ENCODE assay signal across 10 mouse cellular contexts in genomic region chr4:126261675-126262074, GRCm38 (mm10). TPM values are rescaled to one million over a fixed set of nuclear protein-coding genes. Genes with fewer than 3 reads are reported as not detected.
DNase-seq lines count a peak whose midpoint lies in the region; ATAC-seq and TF ChIP-seq lines count a peak whose summit lies in the region.
"Had no signal": no experiment of that assay in that cellular context is flagged by ENCODE, and none has a peak within 500 bp of the region (broad histone marks: within the 10 kb centered on the region; RNA-seq: fewer than 3 reads in every experiment).

No protein-coding gene starts in this region.

- no peak for ATAC-seq in heart, postnatal 0 days (ENCODE audit: insufficient read depth, low read depth)
- ATAC-seq in limb, embryonic 11.5 days (ENCODE audit: insufficient number of reproducible peaks, low FRiP score, low TSS enrichment, low read depth) = no peak

- H3K4me3 ChIP-seq in heart, postnatal 0 days (ENCODE audit: low read depth, low read length) = no peak overlapping the region
- H3K4me3 ChIP-seq in spleen, adult 2 months (ENCODE audit: extremely low read depth, insufficient read depth, insufficient read length) = no peak overlapping the region
- no peak overlapping the region for H3K4me3 ChIP-seq in limb, embryonic 11.5 days (ENCODE audit: low read depth, low read length)

- peak overlapping the region; percentile 90 for H3K27ac ChIP-seq in heart, postnatal 0 days (ENCODE audit: low read depth)
- H3K27ac ChIP-seq in spleen, adult 2 months (ENCODE audit: insufficient read depth, low read length) = peak overlapping the region; percentile 76; the same call in 1 of the 2 replicates
- H3K27ac ChIP-seq in limb, embryonic 11.5 days (replicated peaks; ENCODE audit: low read depth, low read length) = no peak overlapping the region

- H3K4me2 ChIP-seq in heart, postnatal 0 days (ENCODE audit: low read depth, low read length) = no peak overlapping the region
- H3K4me2 ChIP-seq in limb, embryonic 11.5 days (ENCODE audit: low read depth, severe bottlenecking) = no peak overlapping the region

- 45% methylated on average over 7 of the region's 7 CpGs for WGBS in heart, postnatal 0 days
- WGBS in spleen, adult 2 months = 42% methylated on average over 7 of the region's 7 CpGs
- 51% methylated on average over 7 of the region's 7 CpGs for WGBS in limb, embryonic 11.5 days

- H3K9me3 ChIP-seq in heart, postnatal 0 days (replicated peaks; ENCODE audit: control insufficient read depth, low read length) = no peaks in the 10 kb centered on the region
- H3K9me3 ChIP-seq in limb, embryonic 11.5 days (ENCODE audit: control insufficient read depth, low read length) = no peaks in the 10 kb centered on the region

- TF ChIP-seq CTCF in heart, postnatal 0 days (IDR thresholded peaks at IDR 0.05; ENCODE audit: low read depth) = no peak
- TF ChIP-seq CTCF in spleen, adult 2 months (IDR thresholded peaks at IDR 0.05; ENCODE audit: extremely low read depth, insufficient read depth, insufficient read length, insufficient replicate concordance) = no peak

- peaks cover 51% of the 10 kb centered on the region for H3K4me1 ChIP-seq in heart, postnatal 0 days (ENCODE audit: control insufficient read depth, insufficient read depth)
- peaks cover 31% of the 10 kb centered on the region for H3K4me1 ChIP-seq in spleen, adult 2 months (ENCODE audit: control insufficient read depth, insufficient read depth, insufficient read length)
- peaks cover 41% of the 10 kb centered on the region for H3K4me1 ChIP-seq in limb, embryonic 11.5 days (ENCODE audit: control insufficient read depth, insufficient read depth, low read length)

- TF ChIP-seq EP300 in heart, postnatal 0 days (IDR thresholded peaks at IDR 0.05; ENCODE audit: low read depth) = no peak

- intact Hi-C loops in heart, postnatal 36 days (cut with DNase I) = loop anchor here (1.0 to 5.0 kb wide), 5 partner anchors 34 to 174 kb away; no protein-coding TSS in a partner anchor
- intact Hi-C loops in gastrocnemius, postnatal 36 days (cut with DNase I) = loop anchor here (1.0 to 10.0 kb wide), 3 partner anchors 34 to 177 kb away; no protein-coding TSS in a partner anchor

- H3K27me3 ChIP-seq in heart, postnatal 0 days (ENCODE audit: control insufficient read depth, insufficient read depth, low read length) = no peaks in the 10 kb centered on the region
- H3K27me3 ChIP-seq in spleen, adult 2 months (ENCODE audit: control insufficient read depth, insufficient read depth, low read length) = no peaks in the 10 kb centered on the region
- H3K27me3 ChIP-seq in limb, embryonic 11.5 days (ENCODE audit: control insufficient read depth, insufficient read depth, low read length) = no peaks in the 10 kb centered on the region
- H3K27me3 ChIP-seq: Patski had no signal

- H3K36me3 ChIP-seq in heart, postnatal 0 days (replicated peaks; ENCODE audit: control insufficient read depth, insufficient read depth, low read length) = no peaks in the 10 kb centered on the region
- no peaks in the 10 kb centered on the region for H3K36me3 ChIP-seq in spleen, adult 2 months (ENCODE audit: control insufficient read depth, insufficient read depth, low read length)
- no peaks in the 10 kb centered on the region for H3K36me3 ChIP-seq in limb, embryonic 11.5 days (ENCODE audit: control insufficient read depth, insufficient read depth, low read length)

- no peak for TF ChIP-seq POLR2A in spleen, adult 2 months (IDR thresholded peaks at IDR 0.05; ENCODE audit: low read depth, low read length)

- DNase-seq in heart, postnatal 0 days (ENCODE audit: low spot score) = no peak
- DNase-seq in heart, postnatal 36 days = no peak
- DNase-seq in spleen, adult 2 months (ENCODE audit: low read depth in 1 of 2, low spot score in 2 of 2) = no peak
- no peak for DNase-seq in spleen, postnatal 14 days (ENCODE audit: low spot score in 2 of 2)
- DNase-seq in limb, embryonic 11.5 days (ENCODE audit: low spot score) = peak; percentile 28
- no peak for DNase-seq in retina, postnatal 1 day
- no peak for DNase-seq in adrenal gland, postnatal 36 days
- DNase-seq in gastrocnemius, postnatal 36 days = no peak

- no peak overlapping the region for H3K9ac ChIP-seq in heart, postnatal 0 days (replicated peaks; ENCODE audit: low read depth, low read length)
- H3K9ac ChIP-seq in limb, embryonic 11.5 days (ENCODE audit: low read length) = no peak overlapping the region

RNA-seq across cellular contexts. Expression of gene Trappc3, which starts 0.5 kb away (rescaled TPM):
- total RNA-seq in heart, postnatal 0 days (2014; rRNA removed; ENCODE audit: low replicate concordance) = 46.4 and 63.1 TPM in 2 replicates
- polyA plus RNA-seq in heart, postnatal 0 days (2015; fragmentation: Nextera tagmentation; extraction: Ambion mirVana) = 80.3 and 86.7 TPM in 2 replicates
- 10 to 100 TPM; 45.9 to 46.3 TPM for total RNA-seq in heart, postnatal 36 days (2021)
- 23.6 and 25.7 TPM in 2 replicates for polyA plus RNA-seq in spleen, adult 2 months (2012; rRNA removed)
- polyA plus RNA-seq in limb, embryonic 11.5 days (2014; fragmentation: Nextera tagmentation; extraction: Ambion mirVana) = 25.0 and 32.2 TPM in 2 replicates
- 10 to 100 TPM; 88.7 to 96.5 TPM for total RNA-seq in adrenal gland, postnatal 36 days (2021)
- 10 to 100 TPM; 15.9 to 17.9 TPM for total RNA-seq in gastrocnemius, postnatal 36 days (2021)

RNA-seq across cellular contexts. Expression of gene Map7d1, which starts 5.5 kb away (rescaled TPM):
- total RNA-seq in heart, postnatal 0 days (2014; rRNA removed; ENCODE audit: low replicate concordance) = 75.0 and 90.1 TPM in 2 replicates
- polyA plus RNA-seq in heart, postnatal 0 days (2015; fragmentation: Nextera tagmentation; extraction: Ambion mirVana) = 35.2 and 37.5 TPM in 2 replicates
- 100 to 1,000 TPM; 248 to 259 TPM for total RNA-seq in heart, postnatal 36 days (2021)
- polyA plus RNA-seq in spleen, adult 2 months (2012; rRNA removed) = 46.3 and 60.2 TPM in 2 replicates
- polyA plus RNA-seq in limb, embryonic 11.5 days (2014; fragmentation: Nextera tagmentation; extraction: Ambion mirVana) = 54.6 and 61.2 TPM in 2 replicates
- total RNA-seq in adrenal gland, postnatal 36 days (2021) = 10 to 100 TPM; 47.7 to 84.9 TPM
- total RNA-seq in gastrocnemius, postnatal 36 days (2021) = 100 to 1,000 TPM; 165 to 207 TPM

RNA-seq across cellular contexts. Expression of gene Col8a2, which starts 24.9 kb away (rescaled TPM):
- 3.8 and 4.3 TPM in 2 replicates for total RNA-seq in heart, postnatal 0 days (2014; rRNA removed; ENCODE audit: low replicate concordance)
- polyA plus RNA-seq in heart, postnatal 0 days (2015; fragmentation: Nextera tagmentation; extraction: Ambion mirVana) = 0.71 and 1.1 TPM in 2 replicates
- under 1 TPM; 0.61 to 0.62 TPM for total RNA-seq in heart, postnatal 36 days (2021)
- 3.2 and 3.7 TPM in 2 replicates for polyA plus RNA-seq in spleen, adult 2 months (2012; rRNA removed)
- polyA plus RNA-seq in limb, embryonic 11.5 days (2014; fragmentation: Nextera tagmentation; extraction: Ambion mirVana) = 1.4 and 1.5 TPM in 2 replicates
- total RNA-seq in adrenal gland, postnatal 36 days (2021) = 1 to 10 TPM; 3.0 to 3.2 TPM
- 1 to 10 TPM; 1.6 to 2.2 TPM for total RNA-seq in gastrocnemius, postnatal 36 days (2021)
- total RNA-seq: granulocyte monocyte progenitor cell, adult 5-6 weeks had no signal

RNA-seq across cellular contexts. Expression of gene Thrap3, which starts 59.1 kb away (rescaled TPM):
- 84.1 and 121 TPM in 2 replicates for total RNA-seq in heart, postnatal 0 days (2014; rRNA removed; ENCODE audit: low replicate concordance)
- polyA plus RNA-seq in heart, postnatal 0 days (2015; fragmentation: Nextera tagmentation; extraction: Ambion mirVana) = 86.1 and 96.7 TPM in 2 replicates
- 100 to 1,000 TPM; 119 to 123 TPM for total RNA-seq in heart, postnatal 36 days (2021)
- polyA plus RNA-seq in spleen, adult 2 months (2012; rRNA removed) = 51.1 and 53.0 TPM in 2 replicates
- polyA plus RNA-seq in limb, embryonic 11.5 days (2014; fragmentation: Nextera tagmentation; extraction: Ambion mirVana) = 247 and 264 TPM in 2 replicates
- 100 to 1,000 TPM; 186 to 192 TPM for total RNA-seq in adrenal gland, postnatal 36 days (2021)
- total RNA-seq in gastrocnemius, postnatal 36 days (2021) = 100 to 1,000 TPM in 1 of 2 experiments, 10 to 100 TPM in 1; 87.9 to 106 TPM

RNA-seq across cellular contexts. Expression of gene Adprhl2, which starts 59.8 kb away (rescaled TPM):
- total RNA-seq in heart, postnatal 0 days (2014; rRNA removed; ENCODE audit: low replicate concordance) = 26.8 and 30.2 TPM in 2 replicates
- polyA plus RNA-seq in heart, postnatal 0 days (2015; fragmentation: Nextera tagmentation; extraction: Ambion mirVana) = 23.2 and 26.1 TPM in 2 replicates
- 10 to 100 TPM; 12.2 TPM for total RNA-seq in heart, postnatal 36 days (2021)
- polyA plus RNA-seq in spleen, adult 2 months (2012; rRNA removed) = 44.3 and 65.3 TPM in 2 replicates
- 59.2 and 62.0 TPM in 2 replicates for polyA plus RNA-seq in limb, embryonic 11.5 days (2014; fragmentation: Nextera tagmentation; extraction: Ambion mirVana)
- total RNA-seq in adrenal gland, postnatal 36 days (2021) = 10 to 100 TPM; 31.2 to 34.2 TPM
- 1 to 10 TPM; 7.6 to 7.8 TPM for total RNA-seq in gastrocnemius, postnatal 36 days (2021)
